Mouse (Mus musculus) frontal cortex, postnatal 14 days (tissue): ENCODE results near the gene Ints14.
"Not testable (repeated sequence)": the region's sequence is repeated elsewhere in the genome, so short reads cannot be mapped to it uniquely, and the experiment has no call there.

ENCODE experiments used
- DNase-seq, 2 experiments: peaks; one replicate each; pipeline ENCODE4 v3.0.0; 2022; ENCODE audit warnings: low spot score in 2 of 2

Gene Ints14

GRCm38 (mm10) chr9:64952055-64952454 is 8.7 kb upstream of the Ints14 start:
- no peak for DNase-seq

GRCm38 (mm10) chr9:64953190-64953589 is 7.5 kb upstream of the Ints14 start:
- DNase-seq, result no peak

- DNase-seq, result no peak
These were observed 4.4 kb upstream of the Ints14 start for GRCm38 (mm10) chr9:64956337-64956736.

- no peak for DNase-seq
These were observed 3.4 kb upstream of the Ints14 start for GRCm38 (mm10) chr9:64957276-64957675.

- no peak for DNase-seq
These were observed 244 bp downstream of the Ints14 start for GRCm38 (mm10) chr9:64960978-64961320.

GRCm38 (mm10) chr9:64980548-64980947 is 19.8 kb downstream of the Ints14 start:
- no peak for DNase-seq

GRCm38 (mm10) chr9:64981904-64982303 is 21.2 kb downstream of the Ints14 start:
- DNase-seq, result no peak

GRCm38 (mm10) chr9:64985037-64985794 is 24.5 kb downstream of the Ints14 start:
- no peak for DNase-seq

GRCm38 (mm10) chr9:64985807-64986206 is 25.1 kb downstream of the Ints14 start:
- no peak for DNase-seq

- DNase-seq, result no peak
These were observed 26.9 kb downstream of the Ints14 start for GRCm38 (mm10) chr9:64987651-64988050.

GRCm38 (mm10) chr9:64988443-64988842 is 27.7 kb downstream of the Ints14 start:
- no peak for DNase-seq

GRCm38 (mm10) chr9:64990291-64990690 is 29.6 kb downstream of the Ints14 start:
- DNase-seq, result no peak

GRCm38 (mm10) chr9:64995464-64995863 is 34.8 kb downstream of the Ints14 start:
- not testable (repeated sequence) for DNase-seq

GRCm38 (mm10) chr9:65001481-65001880 is 40.8 kb downstream of the Ints14 start:
- DNase-seq, result no peak

GRCm38 (mm10) chr9:65005737-65006136 is 45.0 kb downstream of the Ints14 start:
- DNase-seq, result no peak

- DNase-seq, result no peak
These were observed 49.9 kb downstream of the Ints14 start for GRCm38 (mm10) chr9:65010632-65011031.

- no peak for DNase-seq
These were observed 50.6 kb downstream of the Ints14 start for GRCm38 (mm10) chr9:65011304-65011703.

GRCm38 (mm10) chr9:65015461-65016222 is 54.9 kb downstream of the Ints14 start:
- no peak for DNase-seq

GRCm38 (mm10) chr9:65016241-65016977 is 55.7 kb downstream of the Ints14 start:
- no peak for DNase-seq

- DNase-seq, result no peak
These were observed 56.5 kb downstream of the Ints14 start for GRCm38 (mm10) chr9:65016978-65017827.

- DNase-seq, result no peak
These were observed 57.2 kb downstream of the Ints14 start for GRCm38 (mm10) chr9:65017896-65018295.
